Mouse (Mus musculus) hindbrain, postnatal 0 days (tissue): Measurements from ENCODE around the gene Brf1. TPM values are rescaled to one million over a fixed set of nuclear protein-coding genes. Genes with fewer than 3 reads are reported as not detected.

Experiments used
- ATAC-seq: fragments of 200-750 bp; cut with Nextera tagmentation; 2 replicates; pipeline ENCODE4 v1.8.0; 2017; ENCODE audit warnings: mild to moderate bottlenecking, moderate TSS enrichment, moderate library complexity
- DNase-seq: peaks from one replicate; pipeline ENCODE4 v3.0.0-alpha.2; 2015; ENCODE audit warnings: low spot score
- H3K27ac ChIP-seq: fragments of 300-500 bp; sonication (generic); 2 replicates; pipeline ENCODE4 v1.5.1; 2014; ENCODE audit warnings: mild to moderate bottlenecking
- H3K27me3 ChIP-seq: fragments of 300-500 bp; sonication (generic); 2 replicates; pipeline ENCODE4 v1.6.1; 2014; ENCODE audit warnings: low read length, mixed read lengths; ENCODE audit not compliant: insufficient read depth
- H3K36me3 ChIP-seq: fragments of 300-500 bp; sonication (generic); 2 replicates; pipeline ENCODE4 v1.6.1; 2014; ENCODE audit warnings: low read length, mixed read lengths; ENCODE audit not compliant: insufficient read depth
- H3K4me1 ChIP-seq: fragments of 300-500 bp; sonication (generic); 2 replicates; pipeline ENCODE4 v1.6.1; 2014; ENCODE audit warnings: antibody characterized with exemption, low read length, mixed read lengths; ENCODE audit not compliant: insufficient read depth
- H3K4me2 ChIP-seq: fragments of 300-500 bp; sonication (generic); 2 replicates; pipeline ENCODE4 v1.6.1; 2014; ENCODE audit warnings: low read depth, mild to moderate bottlenecking, low read length, moderate library complexity, mixed read lengths
- H3K4me3 ChIP-seq: fragments of 300-500 bp; sonication (generic); 2 replicates; pipeline ENCODE4 v1.5.1; 2014; ENCODE audit warnings: low read length
- H3K9ac ChIP-seq: fragments of 300-500 bp; sonication (generic); replicated peaks from 2 replicates; pipeline ENCODE4 v1.6.1; 2014; ENCODE audit warnings: mild to moderate bottlenecking, low read length, moderate library complexity, mixed read lengths
- H3K9me3 ChIP-seq: fragments of 300-500 bp; sonication (generic); 2 replicates; pipeline ENCODE4 v1.6.1; 2016; ENCODE audit warnings: low read length, mixed read lengths
- CTCF ChIP-seq: IDR thresholded peaks from 2 replicates; pipeline ENCODE4 v1.5.1; 2016; ENCODE audit warnings: antibody characterized with exemption, control low read depth, low read depth
- WGBS: fragments of 180-500 bp; shearing (Covaris S2); extraction: QIAGEN DNeasy Blood & Tissue Kit; methylation state at CpG from one replicate; pipeline ENCODE4 v1.1.7; 2014; 5-methylcytosine and 5-hydroxymethylcytosine counted together
- polyA plus RNA-seq: library from polyadenylated mRNA; unstranded; fragments of >200 nt; fragmentation: Nextera tagmentation; extraction: Ambion mirVana; gene quantifications from 2 replicates; pipeline ENCODE4 v1.2.1, GENCODE M21; 2015
- total RNA-seq: library from RNA; depleted of rRNA; stranded (reverse); fragments of >200 nt; gene quantifications from 2 replicates; pipeline ENCODE4 v1.2.3, GENCODE M21; 2014

Brf1 gene
- total and polyA plus RNA-seq, 2 experiments from 2014 or later, result 29.4 to 39.0 TPM

- TF ChIP-seq CTCF, result no peak
- no peak for DNase-seq
- no peak for ATAC-seq
- H3K9ac ChIP-seq, result no peak overlapping the region
- H3K36me3 ChIP-seq, result no peaks in the 10 kb centered on the region
- 0 out of 2 replicates have a peak, but pooled peaks cover 14% of the 10 kb centered on the region for H3K4me1 ChIP-seq
- H3K4me2 ChIP-seq, result no peak overlapping the region
- no peaks in the 10 kb centered on the region for H3K27me3 ChIP-seq
- H3K27ac ChIP-seq, result 0 out of 2 replicates have a peak overlapping the region, but pooled peaks have one; percentile 92
- 73% methylated on average over 8 of the region's 8 CpGs for WGBS
- no peaks in the 10 kb centered on the region for H3K9me3 ChIP-seq
- H3K4me3 ChIP-seq, result no peak overlapping the region
These were observed 48.1 kb downstream of the Brf1 start for GRCm38 (mm10) chr12:112952433-112952832.

- WGBS, result 8% methylated on average over 7 of the region's 7 CpGs
- Histone ChIP-seq H3K4me3 (0 out of 2 replicates have a peak overlapping the region, but pooled peaks have one; percentile 61), H3K36me3 (no peaks in the 10 kb centered on the region), H3K9ac (peak overlapping the region; percentile 72; the same call in 1 of the 2 replicates), H3K9me3 (no peaks in the 10 kb centered on the region), H3K4me2 (peak overlapping the region; percentile 91; the same call in 1 of the 2 replicates), H3K27ac (peak overlapping the region; percentile 92), H3K27me3 (no peaks in the 10 kb centered on the region), H3K4me1 (0 out of 2 replicates have a peak, but pooled peaks cover 14% of the 10 kb centered on the region)
- ATAC-seq, result no peak
- DNase-seq, result no peak
- TF ChIP-seq CTCF, result no peak
These were observed 49.2 kb downstream of the Brf1 start for GRCm38 (mm10) chr12:112951150-112951842.

DNA sequence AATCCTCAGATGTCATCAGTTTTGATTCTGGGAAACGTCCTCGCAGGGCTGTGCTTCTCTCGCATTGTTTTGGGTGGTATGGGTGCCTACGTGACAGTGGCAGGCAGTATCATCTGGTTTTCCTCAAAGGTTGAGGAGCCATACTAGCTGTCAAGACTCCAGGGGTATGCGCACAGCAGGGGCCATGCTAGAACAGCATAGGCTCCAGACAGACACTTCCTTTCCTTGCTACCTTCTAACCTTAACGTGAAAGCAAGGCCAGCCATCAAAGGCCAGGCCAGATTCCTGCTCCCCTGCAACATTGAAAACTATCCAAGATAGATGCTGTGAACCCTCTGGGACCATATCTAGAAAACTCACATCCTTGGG lies 49.8 kb downstream of the Brf1 start:
- peak; percentile 22 for ATAC-seq
- peak overlapping the region; percentile 61 for H3K4me3 ChIP-seq

DNA sequence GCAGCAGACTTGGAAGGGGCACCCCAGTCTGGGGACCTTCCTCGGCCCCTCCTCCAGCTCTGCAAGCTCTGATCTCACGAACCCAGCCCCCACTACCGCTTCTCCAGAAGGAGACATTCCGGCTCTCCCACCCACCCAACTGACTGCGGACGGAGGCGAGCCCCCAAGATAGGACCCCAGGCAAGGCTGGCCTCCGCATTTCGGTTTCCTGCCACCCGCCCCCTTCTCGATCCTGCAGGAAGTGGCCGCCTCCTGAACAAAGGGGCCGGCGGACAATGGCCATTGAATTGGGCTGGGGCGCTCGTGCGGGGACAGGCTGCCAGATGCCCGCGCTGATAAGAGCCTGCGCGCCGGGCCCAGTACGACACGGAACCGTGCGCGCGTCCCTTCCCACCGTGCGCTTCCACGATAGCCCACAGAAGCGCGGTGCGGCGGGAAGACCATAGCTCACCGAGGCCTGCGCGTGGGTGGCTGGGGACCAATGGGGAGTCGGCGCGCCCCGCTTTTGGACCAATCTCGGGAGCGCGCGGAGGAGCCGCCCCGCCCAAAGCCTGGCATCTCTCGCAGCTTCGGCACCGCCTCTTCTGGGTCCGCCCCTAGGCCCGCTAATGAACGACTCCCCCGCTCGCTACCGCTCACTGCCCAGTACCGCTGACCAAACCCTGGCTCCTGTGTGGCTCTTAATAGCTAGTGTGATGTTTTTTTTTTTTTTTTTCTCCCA lies 50.3 kb downstream of the Brf1 start:
- ATAC-seq (peak; percentile 93), DNase-seq (peak; percentile 97)
- TF ChIP-seq CTCF, result no peak
- peak overlapping the region; percentile 72 for H3K9ac ChIP-seq
- 1% methylated on average over 58 of the region's 58 CpGs for WGBS
- H3K4me3 ChIP-seq, result peak overlapping the region; percentile 61
- no peaks in the 10 kb centered on the region for H3K9me3 ChIP-seq
- H3K4me1 ChIP-seq, result 0 out of 2 replicates have a peak, but pooled peaks cover 14% of the 10 kb centered on the region
- peak overlapping the region; percentile 91 for H3K4me2 ChIP-seq
- no peaks in the 10 kb centered on the region for H3K27me3 ChIP-seq
- no peaks in the 10 kb centered on the region for H3K36me3 ChIP-seq
- peak overlapping the region; percentile 92 for H3K27ac ChIP-seq

More for the DNA sequence above, 49.8 kb downstream of the Brf1 start:
- peak overlapping the region; percentile 92 for H3K27ac ChIP-seq
- no peak for DNase-seq
- H3K4me2 ChIP-seq, result peak overlapping the region; percentile 91
- H3K36me3 ChIP-seq, result no peaks in the 10 kb centered on the region
- no peak for TF ChIP-seq CTCF
- WGBS, result 5% methylated on average over 6 of the region's 6 CpGs
- peak overlapping the region; percentile 72 for H3K9ac ChIP-seq
- H3K4me1 ChIP-seq, result 0 out of 2 replicates have a peak, but pooled peaks cover 14% of the 10 kb centered on the region
- H3K9me3 ChIP-seq, result no peaks in the 10 kb centered on the region
- no peaks in the 10 kb centered on the region for H3K27me3 ChIP-seq

DNA sequence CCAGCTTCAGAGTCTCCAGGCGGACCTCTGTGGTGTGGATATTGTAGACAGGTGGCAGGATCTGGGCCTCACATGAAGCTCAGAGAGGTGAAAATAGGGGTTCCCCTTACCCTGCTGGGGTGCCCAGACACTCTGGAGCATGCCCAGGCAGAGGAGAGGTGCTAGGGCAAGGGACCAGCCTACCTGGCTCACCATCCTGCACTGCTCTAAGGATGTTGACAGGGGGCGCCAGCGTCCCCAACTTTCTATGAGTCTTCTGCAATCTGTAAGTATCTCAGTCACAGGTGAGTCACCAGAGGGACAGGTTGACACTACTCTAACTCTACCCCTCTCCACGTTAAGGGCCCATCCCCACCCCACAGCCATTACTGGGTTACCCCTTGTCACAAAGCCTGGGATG lies 53.2 kb downstream of the Brf1 start:
- Histone ChIP-seq H3K27me3 (no peaks in the 10 kb centered on the region), H3K4me2 (no peak overlapping the region), H3K9ac (no peak overlapping the region), H3K27ac (no peak overlapping the region), H3K9me3 (no peaks in the 10 kb centered on the region), H3K4me1 (0 out of 2 replicates have a peak, but pooled peaks cover 14% of the 10 kb centered on the region), H3K36me3 (no peaks in the 10 kb centered on the region), H3K4me3 (no peak overlapping the region)
- ATAC-seq (no peak), DNase-seq (no peak)
- 26% methylated on average over 4 of the region's 4 CpGs for WGBS
- peak; percentile 49 for TF ChIP-seq CTCF

- Histone ChIP-seq H3K27me3 (no peaks in the 10 kb centered on the region), H3K36me3 (no peaks in the 10 kb centered on the region), H3K9me3 (no peaks in the 10 kb centered on the region), H3K9ac (no peak overlapping the region), H3K4me2 (no peak overlapping the region), H3K27ac (no peak overlapping the region), H3K4me1 (peaks cover 12% of the 10 kb centered on the region), H3K4me3 (no peak overlapping the region)
- ATAC-seq, result no peak
- TF ChIP-seq CTCF, result no peak
- 87% methylated on average over 2 of the region's 2 CpGs for WGBS
- no peak for DNase-seq
These were observed 56.8 kb downstream of the Brf1 start for GRCm38 (mm10) chr12:112943669-112944068.
